ENCODE assay signal across 8 mouse cellular contexts in the genomic region with DNA sequence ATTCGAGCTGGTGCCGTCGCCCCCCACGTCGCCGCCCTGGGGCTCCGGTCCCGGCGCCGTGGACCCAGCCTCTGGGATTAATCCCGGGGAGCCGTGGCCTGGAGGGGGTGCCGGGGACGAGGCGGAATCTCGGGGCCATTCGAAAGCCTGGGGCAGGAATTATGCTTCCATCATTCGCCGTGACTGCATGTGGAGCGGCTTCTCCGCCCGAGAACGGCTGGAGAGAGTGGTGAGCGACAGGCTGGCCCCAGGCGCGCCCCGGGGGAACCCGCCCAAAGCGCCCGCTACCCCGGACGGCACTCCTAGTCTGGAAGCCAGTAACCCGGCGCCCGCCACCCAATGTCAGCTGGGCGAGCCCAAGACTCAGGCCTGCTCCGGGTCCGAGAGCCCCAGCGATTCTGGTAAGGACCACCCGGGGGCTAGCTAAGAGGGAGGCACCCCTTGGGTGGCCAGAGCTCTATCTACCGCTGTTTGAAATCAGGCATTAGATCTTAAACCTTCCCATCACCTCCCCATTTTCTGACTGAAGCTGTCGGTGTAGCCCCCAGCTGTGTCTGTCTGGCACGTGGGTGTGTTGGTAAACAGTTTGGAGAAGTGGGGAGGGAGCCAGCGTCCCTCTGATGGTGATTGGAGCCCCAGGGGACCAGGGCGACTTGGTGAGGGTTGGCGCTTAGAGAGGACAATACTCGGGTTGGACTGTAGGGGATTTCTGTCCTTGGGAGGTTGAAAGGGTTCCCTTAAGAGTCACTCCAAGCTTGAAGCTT. TPM values are rescaled to one million over a fixed set of nuclear protein-coding genes. Genes with fewer than 3 reads are reported as not detected.
DNase-seq lines count a peak whose midpoint lies in the region; ATAC-seq and TF ChIP-seq lines count a peak whose summit lies in the region.

No protein-coding gene starts in this region.

- no peak overlapping the region for H3K27ac ChIP-seq in embryonic fibroblast, embryonic 13.5 days (ENCODE audit: insufficient read depth, low read length)
- H3K27ac ChIP-seq in lung, embryonic 16.5 days (ENCODE audit: low read length): peak overlapping the region; percentile 25

- H3K27me3 ChIP-seq in E14TG2a.4 (ENCODE audit: insufficient read depth, low read length): peaks cover 44% of the 10 kb centered on the region
- peaks cover 35% of the 10 kb centered on the region for H3K27me3 ChIP-seq in lung, embryonic 16.5 days (ENCODE audit: control insufficient read depth, insufficient read depth, low read depth, low read length)

- H3K9me3 ChIP-seq in E14TG2a.4 (ENCODE audit: low read length): no peaks in the 10 kb centered on the region
- no peaks in the 10 kb centered on the region for H3K9me3 ChIP-seq in lung, embryonic 16.5 days (ENCODE audit: control insufficient read depth, low read length)

- peak overlapping the region; percentile 99 for H3K4me2 ChIP-seq in lung, embryonic 16.5 days (ENCODE audit: low read depth, low read length)

- H3K9ac ChIP-seq in lung, embryonic 16.5 days (ENCODE audit: low read length): peak overlapping the region; percentile 69

- peak overlapping the region; percentile 93 for H3K4me3 ChIP-seq in E14TG2a.4 (replicated peaks; ENCODE audit: low read length)
- H3K4me3 ChIP-seq in embryonic fibroblast, embryonic 13.5 days (ENCODE audit: insufficient read depth, low read length): peak overlapping the region; percentile 56
- peak overlapping the region; percentile 68 for H3K4me3 ChIP-seq in lung, embryonic 16.5 days (ENCODE audit: low read length)

- peak; percentile 29 for ATAC-seq in inflammation-experienced regulatory T-cells, adult 6 months
- peak; percentile 39 for ATAC-seq in lung, embryonic 16.5 days (ENCODE audit: low read depth)

- peaks cover 55% of the 10 kb centered on the region for H3K4me1 ChIP-seq in E14TG2a.4 (replicated peaks; ENCODE audit: low read depth, low read length)
- H3K4me1 ChIP-seq in embryonic fibroblast, embryonic 13.5 days (ENCODE audit: control insufficient read depth, insufficient read depth, low read length): no peaks in the 10 kb centered on the region
- H3K4me1 ChIP-seq in lung, embryonic 16.5 days (replicated peaks; ENCODE audit: control insufficient read depth, insufficient read depth, low read length): peaks cover 8% of the 10 kb centered on the region

- TF ChIP-seq CTCF in E14TG2a.4 (conservative IDR thresholded peaks at IDR 0.05; ENCODE audit: low read length): peak; percentile 20
- TF ChIP-seq CTCF in embryonic fibroblast, embryonic 13.5 days (IDR thresholded peaks at IDR 0.05; ENCODE audit: borderline replicate concordance, insufficient read depth, low read length): no peak

- TF ChIP-seq POLR2A in embryonic fibroblast, embryonic 13.5 days (IDR thresholded peaks at IDR 0.05; ENCODE audit: low read depth, low read length): no peak

- 0 out of 2 replicates have a peak, but pooled peaks cover 2% of the 10 kb centered on the region for H3K36me3 ChIP-seq in E14TG2a.4 (ENCODE audit: insufficient read depth, low read length)
- no peaks in the 10 kb centered on the region for H3K36me3 ChIP-seq in lung, embryonic 16.5 days (ENCODE audit: control insufficient read depth, insufficient read depth, low read length)

- DNase-seq in heart, adult 18-20 months: peak; percentile 12 to 40
- DNase-seq in heart, adult 9 months (ENCODE audit: low spot score in 2 of 2): no peak
- peak; percentile 86 for DNase-seq in retina, embryonic 14.5 days (ENCODE audit: low spot score)
- DNase-seq in T-cell, adult 2 months (ENCODE audit: low spot score): no peak

- under 1% methylated on average over 47 of the region's 47 CpGs for WGBS in lung, embryonic 16.5 days

RNA-seq across cellular contexts. Expression of a gene that starts 1.3 kb away (rescaled TPM):
- under 1 TPM; 0.25 to 0.87 TPM for total RNA-seq in heart, adult 18-20 months (2021)
- 4.1 and 7.1 TPM in 2 replicates for polyA plus RNA-seq in embryonic fibroblast, embryonic 13.5 days (2011; ENCODE audit: insufficient read length, low read depth, missing spikeins)
- polyA plus RNA-seq in inflammation-experienced regulatory T-cells, adult 6 months (2017; shearing (Covaris generic)): not detected
- 11.7 and 11.9 TPM in 2 replicates for polyA plus RNA-seq in lung, embryonic 16.5 days (2015; fragmentation: Nextera tagmentation; extraction: Ambion mirVana)

RNA-seq across cellular contexts. Expression of a gene that starts 19.6 kb away (rescaled TPM):
- 1 to 10 TPM; 4.9 to 5.5 TPM for total RNA-seq in heart, adult 18-20 months (2021)
- 11.2 and 15.7 TPM in 2 replicates for polyA plus RNA-seq in embryonic fibroblast, embryonic 13.5 days (2011; ENCODE audit: insufficient read length, low read depth, missing spikeins)
- polyA plus RNA-seq in inflammation-experienced regulatory T-cells, adult 6 months (2017; shearing (Covaris generic)): 10 to 100 TPM; 10.7 to 20.6 (median 19.9) TPM
- 15.5 and 17.4 TPM in 2 replicates for polyA plus RNA-seq in lung, embryonic 16.5 days (2015; fragmentation: Nextera tagmentation; extraction: Ambion mirVana)

RNA-seq across cellular contexts. Expression of a gene that starts 35.8 kb away (rescaled TPM):
- total RNA-seq in heart, adult 18-20 months (2021): 1 to 10 TPM in 1 of 2 experiments, not detected in 1; 2.8 TPM
- polyA plus RNA-seq in embryonic fibroblast, embryonic 13.5 days (2011; ENCODE audit: insufficient read length, low read depth, missing spikeins): 2.8 and 4.3 TPM in 2 replicates
- 1 to 10 TPM in 2 of 3 experiments, under 1 TPM in 1; 0.68 to 1.5 (median 1.3) TPM for polyA plus RNA-seq in inflammation-experienced regulatory T-cells, adult 6 months (2017; shearing (Covaris generic))
- polyA plus RNA-seq in lung, embryonic 16.5 days (2015; fragmentation: Nextera tagmentation; extraction: Ambion mirVana): 0.21 and 0.62 TPM in 2 replicates

Comparison
In these comparisons a context has a peak if more than half of its experiments do, and no peak if none do; other contexts are left out.
1. DNase-seq: peak in heart, adult 18-20 months (2 of 2) and retina, embryonic 14.5 days (single experiment); none in heart, adult 9 months (0 of 2) and T-cell, adult 2 months (single experiment).
2. Peak in every context shown above with its lines, with median percentiles within 50 percentile points of each other: H3K4me3 ChIP-seq.